Mouse (Mus musculus) CH12.LX (cell line): ENCODE results near the gene Bmpr1a.

Experiments used
- CTCF ChIP-seq, 2 experiments: IDR thresholded peaks in 1 of 2; conservative IDR thresholded peaks in 1 of 2; 2 replicates each; pipeline ENCODE4 v1.5.1; 2011 to 2012; ENCODE audit warnings: low read depth in 2 of 2, low read length in 2 of 2, improper control_type of control experiment in 1 of 2, inconsistent platforms in 1 of 2, mild to moderate bottlenecking in 1 of 2, moderate library complexity in 1 of 2
- E2F4 ChIP-seq: IDR thresholded peaks from 2 replicates; pipeline ENCODE4 v1.6.1; 2011; ENCODE audit warnings: low read depth, low read length, improper control_type of control experiment; ENCODE audit not compliant: insufficient replicate concordance
- EP300 ChIP-seq: IDR thresholded peaks from 2 replicates; pipeline ENCODE4 v1.6.1; 2011; ENCODE audit warnings: low read length, improper control_type of control experiment
- KAT2A ChIP-seq: IDR thresholded peaks from 2 replicates; pipeline ENCODE4 v1.6.1; 2012; ENCODE audit warnings: low read length, improper control_type of control experiment, inconsistent platforms; ENCODE audit not compliant: insufficient replicate concordance
- MAFK ChIP-seq: IDR thresholded peaks from 2 replicates; pipeline ENCODE4 v1.6.1; 2011; ENCODE audit warnings: low read length, improper control_type of control experiment; ENCODE audit not compliant: insufficient replicate concordance
- NRF1 ChIP-seq: IDR thresholded peaks from 2 replicates; pipeline ENCODE4 v1.6.1; 2014; ENCODE audit warnings: low read depth, mild to moderate bottlenecking, inconsistent platforms, low read length, improper control_type of control experiment, moderate library complexity
- SMC3 ChIP-seq: IDR thresholded peaks from 2 replicates; pipeline ENCODE4 v1.6.1; 2011; ENCODE audit warnings: low read depth, low read length, improper control_type of control experiment

GRCm38 (mm10) chr14:34503759-34504158 lies 618 bp upstream of the Bmpr1a start:
- TF ChIP-seq SMC3 (no peak), KAT2A (no peak), E2F4 (no peak), NRF1 (no peak), EP300 (no peak), MAFK (no peak), CTCF (conservative IDR thresholded peaks at IDR 0.05 in 1 of 2, IDR thresholded peaks at IDR 0.05 in 1 of 2; ENCODE audit: low read depth in 2 of 2, low read length in 2 of 2) (no peak)
